7 mouse cellular contexts compared by ENCODE assay signal in genomic region chr10:115314287-115314581, GRCm38 (mm10). TPM values are rescaled to one million over a fixed set of nuclear protein-coding genes. Genes with fewer than 3 reads are reported as not detected.
DNase-seq lines count a peak whose midpoint lies in the region; ATAC-seq and TF ChIP-seq lines count a peak whose summit lies in the region.

No protein-coding gene starts in this region.

- DNase-seq in lung, postnatal 4 days, result no peak
- no peak for DNase-seq in limb, embryonic 14.5 days (ENCODE audit: low spot score)
- no peak for DNase-seq in urinary bladder, postnatal 10 days (ENCODE audit: low spot score)
- DNase-seq in ovary, adult 18-20 months (ENCODE audit: low spot score), result no peak

- H3K4me1 ChIP-seq in lung, embryonic 16.5 days (replicated peaks; ENCODE audit: control insufficient read depth, insufficient read depth, low read length), result peaks cover 26% of the 10 kb centered on the region
- H3K4me1 ChIP-seq in embryonic fibroblast, embryonic 13.5 days (ENCODE audit: control insufficient read depth, insufficient read depth, low read length), result peaks cover 3% of the 10 kb centered on the region
- peaks cover 8% of the 10 kb centered on the region for H3K4me1 ChIP-seq in limb, embryonic 14.5 days (ENCODE audit: control insufficient read depth, insufficient read depth, low read length)
- H3K4me1 ChIP-seq in stomach, embryonic 14.5 days (ENCODE audit: control insufficient read depth, insufficient read depth, low read length), result peaks cover 20% of the 10 kb centered on the region; the same call in 1 of the 2 replicates

- peak overlapping the region; percentile 85 for H3K4me2 ChIP-seq in lung, embryonic 16.5 days (ENCODE audit: low read depth, low read length)
- H3K4me2 ChIP-seq in limb, embryonic 14.5 days (replicated peaks; ENCODE audit: low read depth, low read length, severe bottlenecking), result peak overlapping the region; percentile 90
- H3K4me2 ChIP-seq in stomach, embryonic 14.5 days (replicated peaks; ENCODE audit: low read depth, low read length), result peak overlapping the region; percentile 52

- H3K9me3 ChIP-seq in lung, embryonic 16.5 days (ENCODE audit: control insufficient read depth, low read length), result no peaks in the 10 kb centered on the region
- H3K9me3 ChIP-seq in limb, embryonic 14.5 days (ENCODE audit: control insufficient read depth, low read length), result no peaks in the 10 kb centered on the region
- H3K9me3 ChIP-seq in stomach, embryonic 14.5 days (ENCODE audit: control insufficient read depth, low read depth, low read length), result no peaks in the 10 kb centered on the region

- WGBS in lung, embryonic 16.5 days, result 9% methylated on average over 6 of the region's 6 CpGs
- WGBS in limb, embryonic 14.5 days, result 14% methylated on average over 6 of the region's 6 CpGs
- WGBS in stomach, embryonic 14.5 days, result 16% methylated on average over 6 of the region's 6 CpGs

- peak overlapping the region; percentile 78 for H3K4me3 ChIP-seq in lung, embryonic 16.5 days (ENCODE audit: low read length)
- H3K4me3 ChIP-seq in embryonic fibroblast, embryonic 13.5 days (ENCODE audit: insufficient read depth, low read length), result peak overlapping the region; percentile 97
- peak overlapping the region; percentile 87 for H3K4me3 ChIP-seq in limb, embryonic 14.5 days (replicated peaks; ENCODE audit: low read length)
- peak overlapping the region; percentile 93 for H3K4me3 ChIP-seq in stomach, embryonic 14.5 days (ENCODE audit: low read depth, low read length)

- no peak for TF ChIP-seq POLR2A in embryonic fibroblast, embryonic 13.5 days (IDR thresholded peaks at IDR 0.05; ENCODE audit: low read depth, low read length)
- no peak for TF ChIP-seq POLR2A in limb, embryonic 14.5 days (IDR thresholded peaks at IDR 0.05; ENCODE audit: borderline replicate concordance, extremely low read depth, insufficient read depth, insufficient read length)

- no peak overlapping the region for H3K27ac ChIP-seq in lung, embryonic 16.5 days (ENCODE audit: low read length)
- peak overlapping the region; percentile 37 for H3K27ac ChIP-seq in embryonic fibroblast, embryonic 13.5 days (ENCODE audit: insufficient read depth, low read length)
- H3K27ac ChIP-seq in limb, embryonic 14.5 days (replicated peaks; ENCODE audit: low read depth, low read length), result no peak overlapping the region
- peak overlapping the region; percentile 7; the same call in 1 of the 2 replicates for H3K27ac ChIP-seq in stomach, embryonic 14.5 days (ENCODE audit: low read length)

- TF ChIP-seq CTCF in embryonic fibroblast, embryonic 13.5 days (IDR thresholded peaks at IDR 0.05; ENCODE audit: borderline replicate concordance, insufficient read depth, low read length), result no peak

- H3K9ac ChIP-seq in lung, embryonic 16.5 days (ENCODE audit: low read length), result peak overlapping the region; percentile 90
- peak overlapping the region; percentile 85 for H3K9ac ChIP-seq in limb, embryonic 14.5 days (ENCODE audit: low read depth, low read length, severe bottlenecking)
- peak overlapping the region; percentile 84 for H3K9ac ChIP-seq in stomach, embryonic 14.5 days (replicated peaks; ENCODE audit: low read depth, low read length)

- H3K36me3 ChIP-seq in lung, embryonic 16.5 days (ENCODE audit: control insufficient read depth, insufficient read depth, low read length), result no peaks in the 10 kb centered on the region
- H3K36me3 ChIP-seq in limb, embryonic 14.5 days (ENCODE audit: control insufficient read depth, insufficient read depth, low read length), result peaks cover 8% of the 10 kb centered on the region; the same call in 1 of the 2 replicates
- no peaks in the 10 kb centered on the region for H3K36me3 ChIP-seq in stomach, embryonic 14.5 days (ENCODE audit: control insufficient read depth, insufficient read depth, low read length)

- no peak for ATAC-seq in lung, embryonic 16.5 days (ENCODE audit: low read depth)
- no peak for ATAC-seq in limb, embryonic 14.5 days (ENCODE audit: low FRiP score, low read depth)
- no peak for ATAC-seq in stomach, embryonic 14.5 days (ENCODE audit: insufficient number of reproducible peaks, insufficient read depth, low FRiP score, low read depth)

- no peaks in the 10 kb centered on the region for H3K27me3 ChIP-seq in lung, embryonic 16.5 days (ENCODE audit: control insufficient read depth, insufficient read depth, low read depth, low read length)
- H3K27me3 ChIP-seq in limb, embryonic 14.5 days (ENCODE audit: control insufficient read depth, insufficient read depth, low read length), result no peaks in the 10 kb centered on the region
- H3K27me3 ChIP-seq in stomach, embryonic 14.5 days (ENCODE audit: control insufficient read depth, insufficient read depth, low read length), result no peaks in the 10 kb centered on the region

RNA-seq across cellular contexts. Expression of gene Rab21, which starts 1.2 kb away (rescaled TPM):
- 3.8 and 4.0 TPM in 2 replicates for polyA plus RNA-seq in lung, embryonic 16.5 days (2015; fragmentation: Nextera tagmentation; extraction: Ambion mirVana)
- 63.3 and 64.7 TPM in 2 replicates for polyA plus RNA-seq in embryonic fibroblast, embryonic 13.5 days (2011; ENCODE audit: insufficient read length, low read depth, missing spikeins)
- polyA plus RNA-seq in limb, embryonic 14.5 days (2012; rRNA removed), result 19.9 and 20.3 TPM in 2 replicates
- polyA plus RNA-seq in limb, embryonic 14.5 days (2014; fragmentation: Nextera tagmentation; extraction: Ambion mirVana), result 8.0 and 13.6 TPM in 2 replicates
- polyA plus RNA-seq in stomach, embryonic 14.5 days (2014; fragmentation: Nextera tagmentation; extraction: Ambion mirVana), result 8.0 and 9.0 TPM in 2 replicates

RNA-seq across cellular contexts. Expression of gene Tmem19, which starts 48.1 kb away (rescaled TPM):
- 28.9 and 30.7 TPM in 2 replicates for polyA plus RNA-seq in lung, embryonic 16.5 days (2015; fragmentation: Nextera tagmentation; extraction: Ambion mirVana)
- polyA plus RNA-seq in embryonic fibroblast, embryonic 13.5 days (2011; ENCODE audit: insufficient read length, low read depth, missing spikeins), result 40.7 and 51.5 TPM in 2 replicates
- polyA plus RNA-seq in limb, embryonic 14.5 days (2012; rRNA removed), result 18.2 and 19.2 TPM in 2 replicates
- 26.4 and 30.1 TPM in 2 replicates for polyA plus RNA-seq in limb, embryonic 14.5 days (2014; fragmentation: Nextera tagmentation; extraction: Ambion mirVana)
- 32.4 and 40.3 TPM in 2 replicates for polyA plus RNA-seq in stomach, embryonic 14.5 days (2014; fragmentation: Nextera tagmentation; extraction: Ambion mirVana)

Comparison
In these comparisons a context has a peak if more than half of its experiments do, and no peak if none do; other contexts are left out.
1. H3K27ac ChIP-seq: peak in embryonic fibroblast, embryonic 13.5 days (single experiment) and stomach, embryonic 14.5 days (single experiment); none in lung, embryonic 16.5 days (single experiment) and limb, embryonic 14.5 days (single experiment).
2. Peak in every context shown above with its lines, with median percentiles within 50 percentile points of each other: H3K4me2 ChIP-seq, H3K4me3 ChIP-seq and H3K9ac ChIP-seq.